Mouse (Mus musculus) embryonic facial prominence, embryonic 11.5 days (tissue): ENCODE results near the gene Zcchc8. TPM values are rescaled to one million over a fixed set of nuclear protein-coding genes. Genes with fewer than 3 reads are reported as not detected.
A peak's percentile ranks its signal among the peaks of the same experiment; 100 is the strongest.
"Not testable (repeated sequence)": the region's sequence is repeated elsewhere in the genome, so short reads cannot be mapped to it uniquely, and the experiment has no call there.

Source experiments
- ATAC-seq: fragments of 200-750 bp; cut with Nextera tagmentation; replicated peaks from 2 replicates; pipeline ENCODE4 v1.8.0; 2017; ENCODE audit warnings: low read depth; ENCODE audit not compliant: insufficient number of reproducible peaks, low FRiP score, low TSS enrichment
- DNase-seq: peaks from one replicate; pipeline ENCODE4 v3.0.0-alpha.2; 2015; ENCODE audit warnings: low spot score
- H3K27ac ChIP-seq: fragments of 300-500 bp; sonication (generic); replicated peaks from 2 replicates; pipeline ENCODE4 v1.5.1; 2014; ENCODE audit warnings: mild to moderate bottlenecking, low read depth, low read length, control low read depth
- H3K27me3 ChIP-seq: fragments of 300-500 bp; sonication (generic); 2 replicates; pipeline ENCODE4 v1.6.1; 2014; ENCODE audit warnings: mild to moderate bottlenecking, low read length, moderate library complexity, mixed read lengths; ENCODE audit not compliant: control insufficient read depth, insufficient read depth
- H3K36me3 ChIP-seq: fragments of 300-500 bp; sonication (generic); replicated peaks from 2 replicates; pipeline ENCODE4 v1.6.1; 2014; ENCODE audit warnings: low read depth, mild to moderate bottlenecking, low read length, moderate library complexity, mixed read lengths; ENCODE audit not compliant: control insufficient read depth, insufficient read depth
- H3K4me1 ChIP-seq: fragments of 300-500 bp; sonication (generic); 2 replicates; pipeline ENCODE4 v1.6.1; 2014; ENCODE audit warnings: low read length, mixed read lengths; ENCODE audit not compliant: control insufficient read depth, insufficient read depth
- H3K4me2 ChIP-seq: fragments of 300-500 bp; sonication (generic); 2 replicates; pipeline ENCODE4 v1.6.1; 2014; ENCODE audit warnings: low read depth, mild to moderate bottlenecking, control low read depth, low read length, moderate library complexity
- H3K4me3 ChIP-seq: fragments of 300-500 bp; sonication (generic); 2 replicates; pipeline ENCODE4 v1.5.1; 2014; ENCODE audit warnings: low read depth, low read length, control low read depth
- H3K9ac ChIP-seq: fragments of 300-500 bp; sonication (generic); replicated peaks from 2 replicates; pipeline ENCODE4 v1.6.1; 2014; ENCODE audit warnings: mild to moderate bottlenecking, control low read depth, low read length
- H3K9me3 ChIP-seq: fragments of 300-500 bp; sonication (generic); replicated peaks from 2 replicates; pipeline ENCODE4 v1.6.1; 2016; ENCODE audit warnings: mild to moderate bottlenecking, low read length, inconsistent platforms, mixed read lengths; ENCODE audit not compliant: control insufficient read depth
- WGBS: fragments of 180-500 bp; shearing (Covaris S2); extraction: QIAGEN DNeasy Blood & Tissue Kit; methylation state at CpG from one replicate; pipeline ENCODE4 v1.1.7; 2014; 5-methylcytosine and 5-hydroxymethylcytosine counted together
- polyA plus RNA-seq: library from polyadenylated mRNA; unstranded; fragments of >200 nt; fragmentation: Nextera tagmentation; extraction: Ambion mirVana; gene quantifications from 2 replicates; pipeline ENCODE4 v1.2.1, GENCODE M21; 2014

The Zcchc8 gene
- 70.3 and 80.5 TPM in 2 replicates for polyA plus RNA-seq

DNA sequence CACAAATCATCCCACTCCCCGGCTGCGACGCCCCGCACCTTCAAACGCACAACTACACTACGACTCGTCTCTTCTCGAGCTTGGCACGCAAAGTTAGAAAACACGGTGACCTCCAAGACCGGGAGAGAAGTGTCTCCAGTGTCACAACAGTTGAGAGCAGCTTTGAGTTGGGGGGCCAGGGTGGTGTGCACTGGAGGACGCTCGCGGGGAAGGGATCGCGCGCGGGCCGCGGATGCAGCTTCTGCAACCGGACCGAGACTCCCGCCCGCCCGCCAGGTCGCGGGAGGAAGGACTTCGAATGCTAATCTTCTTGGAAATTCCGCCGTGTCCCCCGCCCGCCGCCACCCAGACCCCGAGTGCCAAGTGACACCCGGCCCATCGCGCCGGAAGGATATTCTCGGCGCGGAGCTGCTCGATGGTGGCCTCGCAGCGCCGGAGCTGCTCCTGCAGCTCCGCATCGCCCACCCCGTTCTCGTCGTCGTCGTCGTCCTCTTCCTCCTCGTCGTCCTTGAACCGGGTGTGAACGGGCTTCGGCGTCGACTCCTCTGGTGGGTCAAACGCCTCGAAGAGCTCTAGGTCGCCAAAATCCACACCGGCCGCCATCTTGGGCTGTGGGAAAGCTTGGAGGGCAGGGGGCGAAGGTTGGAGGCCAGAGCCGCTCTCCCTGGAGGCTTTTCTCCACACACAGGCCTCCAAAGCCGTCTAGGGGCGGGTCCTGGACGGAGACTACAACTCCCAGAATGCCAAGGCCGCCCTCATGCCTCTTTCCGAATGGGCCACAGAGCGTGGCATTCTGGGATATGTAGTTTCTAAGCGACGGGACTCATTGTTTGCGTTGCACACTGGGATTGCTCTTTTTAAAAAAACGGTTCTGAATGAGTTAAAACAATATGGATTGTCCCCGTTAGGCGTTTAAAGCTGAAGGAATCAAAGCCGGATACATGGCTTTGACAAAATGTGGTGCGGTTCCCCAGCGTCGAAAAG lies at the start of gene Zcchc8:
Gene Zcchc8, minus strand, starts transcription at position 773 of the 984 bp plus-strand sequence.
- H3K4me3 ChIP-seq, result peak within 1 kb of the TSS; percentile 82
- peak within 1 kb of the TSS; percentile 86 for H3K9ac ChIP-seq
- H3K36me3 ChIP-seq, result no peaks in the 10 kb centered on the region; the same call in none of the 2 replicates
- H3K27me3 ChIP-seq, result no peaks in the 10 kb centered on the region
- WGBS, result 0% methylated on average over 80 of the region's 83 CpGs
- ATAC-seq (peak; percentile 99), DNase-seq (peak; percentile 99)
- no peaks in the 10 kb centered on the region; the same call in 1 of the 2 replicates for H3K4me1 ChIP-seq
- H3K27ac ChIP-seq, result peak within 1 kb of the TSS; percentile 71
- H3K4me2 ChIP-seq, result peak within 1 kb of the TSS; percentile 48
- H3K9me3 ChIP-seq, result no peaks in the 10 kb centered on the region

- not testable (repeated sequence) for H3K4me2 ChIP-seq, ATAC-seq, H3K9me3 ChIP-seq, H3K36me3 ChIP-seq, H3K27ac ChIP-seq, H3K27me3 ChIP-seq, H3K9ac ChIP-seq, H3K4me1 ChIP-seq, DNase-seq, H3K4me3 ChIP-seq
- WGBS, result 95% methylated on average over 11 of the region's 11 CpGs
Measured at GRCm38 (mm10) chr5:123766455-123766854, 45.6 kb upstream of the Zcchc8 start.

GRCm38 (mm10) chr5:123765506-123765905 lies 44.6 kb upstream of the Zcchc8 start:
- Histone ChIP-seq H3K4me3 (no peak overlapping the region), H3K9me3 (no peaks in the 10 kb centered on the region), H3K4me1 (no peaks in the 10 kb centered on the region), H3K9ac (no peak overlapping the region), H3K27ac (no peak overlapping the region), H3K27me3 (no peaks in the 10 kb centered on the region), H3K36me3 (peaks cover 2% of the 10 kb centered on the region), H3K4me2 (no peak overlapping the region)
- DNase-seq (no peak), ATAC-seq (no peak)
- WGBS, result 95% methylated on average over 11 of the region's 11 CpGs

GRCm38 (mm10) chr5:123749065-123750064 lies 28.5 kb upstream of the Zcchc8 start, which contains the start of the genes Rsrc2 and Kntc1:
Gene Rsrc2, minus strand, starts transcription at chr5:123749414.
Gene Kntc1, plus strand, starts transcription at chr5:123749716.
- Histone ChIP-seq H3K27ac (peak within 1 kb of the TSS; percentile 95), H3K36me3 (0 out of 2 replicates have a peak, but pooled peaks cover 2% of the 10 kb centered on the region), H3K4me2 (peak within 1 kb of the TSS; percentile 56), H3K9ac (peak within 1 kb of the TSS; percentile 84), H3K9me3 (no peaks in the 10 kb centered on the region), H3K27me3 (no peaks in the 10 kb centered on the region), H3K4me3 (peak within 1 kb of the TSS; percentile 75), H3K4me1 (no peaks in the 10 kb centered on the region)
- peak; percentile 100 for DNase-seq
- peak; percentile 94 for ATAC-seq
- under 1% methylated on average over 63 of the region's 63 CpGs for WGBS

DNA sequence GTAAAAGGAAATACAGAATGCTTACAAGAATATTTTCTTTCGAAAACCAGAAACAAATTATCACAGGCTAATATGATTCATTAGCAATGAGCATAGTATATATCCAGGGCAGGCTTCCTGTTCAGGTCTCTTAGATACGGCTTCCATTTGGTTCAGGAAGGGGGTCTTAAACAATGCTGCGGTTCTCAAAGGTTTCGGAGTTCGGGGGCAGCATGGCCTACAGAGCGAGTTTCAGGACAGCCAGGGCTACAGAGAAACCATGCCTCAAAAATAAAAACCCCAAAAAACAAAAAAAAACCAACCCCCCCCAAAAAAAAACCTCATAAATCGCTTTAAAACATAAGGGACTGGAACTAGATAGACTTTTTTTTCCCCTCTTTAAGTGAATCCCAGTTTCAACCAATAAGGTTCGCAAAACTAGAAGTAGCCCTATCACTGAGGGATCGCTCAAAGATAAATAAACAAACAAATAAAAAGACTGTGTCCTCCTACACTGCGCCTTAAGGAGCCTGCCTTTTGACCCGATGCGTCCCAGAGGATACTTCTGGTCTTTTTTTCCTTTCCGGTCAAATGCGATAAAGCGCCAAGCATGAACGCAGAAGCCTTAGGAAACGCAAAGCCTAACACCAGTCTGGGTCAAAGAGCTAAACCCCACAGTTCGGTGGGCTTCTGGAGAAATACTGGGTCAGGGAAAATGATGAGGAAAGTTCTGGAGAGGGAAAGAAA lies 27.6 kb upstream of the Zcchc8 start:
- peak overlapping the region; percentile 95 for H3K27ac ChIP-seq
- H3K4me1 ChIP-seq, result no peaks in the 10 kb centered on the region
- H3K9ac ChIP-seq, result peak overlapping the region; percentile 84
- H3K4me2 ChIP-seq, result peak overlapping the region; percentile 56
- no peaks in the 10 kb centered on the region for H3K27me3 ChIP-seq
- no peak for ATAC-seq
- no peaks in the 10 kb centered on the region for H3K9me3 ChIP-seq
- peak overlapping the region; percentile 75 for H3K4me3 ChIP-seq
- peaks cover 3% of the 10 kb centered on the region; the same call in 1 of the 2 replicates for H3K36me3 ChIP-seq
- under 1% methylated on average over 18 of the region's 18 CpGs for WGBS
- DNase-seq, result peak; percentile 35

- no peaks in the 10 kb centered on the region for H3K4me1 ChIP-seq
- no peak overlapping the region for H3K27ac ChIP-seq
- DNase-seq, result no peak
- H3K27me3 ChIP-seq, result no peaks in the 10 kb centered on the region
- WGBS, result 31% methylated on average over 7 of the region's 7 CpGs
- peaks cover 3% of the 10 kb centered on the region; the same call in 1 of the 2 replicates for H3K36me3 ChIP-seq
- 0 out of 2 replicates have a peak overlapping the region, but pooled peaks have one; percentile 32 for H3K9ac ChIP-seq
- no peaks in the 10 kb centered on the region for H3K9me3 ChIP-seq
- ATAC-seq, result no peak
- peak overlapping the region; percentile 56 for H3K4me2 ChIP-seq
- peak overlapping the region; percentile 75 for H3K4me3 ChIP-seq
Measured at GRCm38 (mm10) chr5:123747604-123748003, 26.7 kb upstream of the Zcchc8 start.

GRCm38 (mm10) chr5:123746253-123746652 lies 25.4 kb upstream of the Zcchc8 start:
- H3K9me3 ChIP-seq, result no peaks in the 10 kb centered on the region
- H3K9ac ChIP-seq, result no peak overlapping the region
- no peak overlapping the region; the same call in 1 of the 2 replicates for H3K4me2 ChIP-seq
- H3K4me1 ChIP-seq, result no peaks in the 10 kb centered on the region
- ATAC-seq, result no peak
- H3K36me3 ChIP-seq, result peaks cover 3% of the 10 kb centered on the region; the same call in 1 of the 2 replicates
- H3K27me3 ChIP-seq, result no peaks in the 10 kb centered on the region
- H3K4me3 ChIP-seq, result no peak overlapping the region
- no peak for DNase-seq
- no peak overlapping the region for H3K27ac ChIP-seq
